Comparison of ENCODE assay signal across 23 mouse cellular contexts in genomic region chr2:26832478-26832877, GRCm38 (mm10). TPM values are rescaled to one million over a fixed set of nuclear protein-coding genes. Genes with fewer than 3 reads are reported as not detected.
"Had no signal": no experiment of that assay in that cellular context is flagged by ENCODE, and none has a peak within 500 bp of the region (broad histone marks: within the 10 kb centered on the region; RNA-seq: fewer than 3 reads in every experiment).

No protein-coding gene starts in this region.

- H3K27me3 ChIP-seq: lung, embryonic 15.5 days; megakaryocyte, embryonic 14.5 days; midbrain, embryonic 13.5 days; midbrain, embryonic 15.5 days; neural tube, embryonic 12.5 days; stomach, embryonic 15.5 days had no signal

- H3K4me3 ChIP-seq: lung, embryonic 15.5 days; megakaryocyte, embryonic 14.5 days; midbrain, embryonic 13.5 days; midbrain, embryonic 15.5 days; neural tube, embryonic 12.5 days; stomach, embryonic 15.5 days had no signal

- DNase-seq: lung, adult 2 months; lung, postnatal 14 days; lung, postnatal 36 days; right cerebral cortex, postnatal 14 days; thymus, adult 2 months; thymus, postnatal 25 days; thymus, postnatal 4 days had no signal

- H3K36me3 ChIP-seq: lung, embryonic 15.5 days; midbrain, embryonic 13.5 days; midbrain, embryonic 15.5 days; neural tube, embryonic 12.5 days; stomach, embryonic 15.5 days had no signal

RNA-seq across cellular contexts. Expression of gene Abo, which starts 32.3 kb away (rescaled TPM):
- total RNA-seq: megakaryocyte progenitor cell, adult 5-6 weeks; midbrain, postnatal 0 days; monocyte, adult 5-6 weeks; neutrophil, adult 5-6 weeks had no signal
- polyA plus RNA-seq: liver, embryonic 16.5 days; lung, embryonic 15.5 days; lung, postnatal 0 days; macrophage; midbrain, embryonic 11.5 days; midbrain, embryonic 13.5 days; midbrain, embryonic 15.5 days; midbrain, postnatal 0 days; neural tube, embryonic 12.5 days; neural tube, embryonic 14.5 days; spleen, adult 2 months; thymus, adult 2 months had no signal
